Mouse (Mus musculus): ENCODE results near the gene Prdm1. TPM values are rescaled to one million over a fixed set of nuclear protein-coding genes. Genes with fewer than 3 reads are reported as not detected.

Prdm1 gene
- polyA plus RNA-seq, 1 experiment: 0.29 TPM

- Histone ChIP-seq H3K4me3 (replicated peaks; ENCODE audit: insufficient read depth, low read depth, low read length) (no peak overlapping the region), H3K27ac (ENCODE audit: insufficient read depth, low read length) (no peak overlapping the region), H3K27me3 (ENCODE audit: control insufficient read depth, insufficient read depth, low read length) (no peaks in the 10 kb centered on the region), H3K4me1 (ENCODE audit: control insufficient read depth, insufficient read depth, low read length) (no peaks in the 10 kb centered on the region)
- TF ChIP-seq CTCF (IDR thresholded peaks at IDR 0.05; ENCODE audit: borderline replicate concordance, insufficient read depth, low read depth, low read length) (no peak), POLR2A (IDR thresholded peaks at IDR 0.05; ENCODE audit: borderline replicate concordance, insufficient read depth, low read length) (no peak)
- no peak for DNase-seq
- 70% methylated on average over 13 of the region's 13 CpGs for WGBS
These were observed 51.8 kb downstream of the Prdm1 start for GRCm38 (mm10) chr10:44476523-44476922.

- Histone ChIP-seq H3K27ac (ENCODE audit: insufficient read depth, low read length) (no peak overlapping the region), H3K4me3 (replicated peaks; ENCODE audit: insufficient read depth, low read depth, low read length) (no peak overlapping the region), H3K27me3 (ENCODE audit: control insufficient read depth, insufficient read depth, low read length) (no peaks in the 10 kb centered on the region), H3K4me1 (ENCODE audit: control insufficient read depth, insufficient read depth, low read length) (no peaks in the 10 kb centered on the region)
- no peak for DNase-seq
- WGBS: 94% methylated on average over 3 of the region's 3 CpGs
- TF ChIP-seq POLR2A (IDR thresholded peaks at IDR 0.05; ENCODE audit: borderline replicate concordance, insufficient read depth, low read length): no peak
- TF ChIP-seq CTCF (IDR thresholded peaks at IDR 0.05; ENCODE audit: borderline replicate concordance, insufficient read depth, low read depth, low read length): no peak
These were observed 52.9 kb downstream of the Prdm1 start for GRCm38 (mm10) chr10:44475376-44475775.

DNA sequence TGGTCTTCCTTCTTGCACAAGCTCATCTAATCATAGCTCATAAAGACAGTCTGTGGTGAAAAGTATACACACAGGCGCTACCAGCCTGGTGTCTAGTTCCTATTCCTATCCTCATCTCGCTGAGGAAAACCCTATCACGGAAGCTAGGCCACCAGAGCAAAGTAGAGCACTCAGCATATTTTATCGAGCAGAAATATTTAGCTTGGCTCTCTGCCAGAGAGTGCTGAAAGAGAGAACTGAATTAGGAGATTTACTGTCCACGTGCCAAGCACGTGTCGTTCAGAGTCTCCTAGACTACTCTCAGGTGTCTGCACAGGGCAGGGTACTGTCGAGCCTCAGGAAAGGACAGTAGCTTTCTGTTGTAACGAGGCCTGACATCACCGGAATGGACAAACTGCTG lies 54.0 kb downstream of the Prdm1 start:
- H3K4me3 ChIP-seq (replicated peaks; ENCODE audit: insufficient read depth, low read depth, low read length): no peak overlapping the region
- no peaks in the 10 kb centered on the region for H3K27me3 ChIP-seq (ENCODE audit: control insufficient read depth, insufficient read depth, low read length)
- no peak overlapping the region for H3K27ac ChIP-seq (ENCODE audit: insufficient read depth, low read length)
- 29% methylated on average over 10 of the region's 10 CpGs for WGBS
- H3K4me1 ChIP-seq (ENCODE audit: control insufficient read depth, insufficient read depth, low read length): no peaks in the 10 kb centered on the region
- DNase-seq: no peak
- no peak for TF ChIP-seq POLR2A (IDR thresholded peaks at IDR 0.05; ENCODE audit: borderline replicate concordance, insufficient read depth, low read length)
- no peak for TF ChIP-seq CTCF (IDR thresholded peaks at IDR 0.05; ENCODE audit: borderline replicate concordance, insufficient read depth, low read depth, low read length)

DNA sequence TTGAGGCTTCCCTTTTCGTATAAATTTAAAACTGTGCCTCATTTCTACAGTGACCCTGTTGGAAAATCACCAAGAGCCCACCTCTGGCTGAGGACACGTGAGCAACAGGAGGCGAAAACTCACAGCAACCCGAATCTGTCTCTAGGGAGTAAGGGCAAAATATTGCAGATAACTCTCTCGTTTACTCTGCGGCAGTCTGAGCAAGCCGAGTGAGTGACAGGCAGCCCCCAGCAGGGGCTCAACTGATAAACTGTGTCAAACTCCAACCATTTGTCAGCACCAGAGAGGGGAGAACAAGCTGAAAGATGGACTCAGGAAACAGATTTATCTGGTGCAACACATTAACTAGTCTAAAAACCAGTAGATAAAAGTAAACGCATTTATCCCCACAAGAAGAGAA lies 62.7 kb downstream of the Prdm1 start:
- Histone ChIP-seq H3K27ac (ENCODE audit: insufficient read depth, low read length) (no peak overlapping the region), H3K4me3 (replicated peaks; ENCODE audit: insufficient read depth, low read depth, low read length) (no peak overlapping the region), H3K4me1 (ENCODE audit: control insufficient read depth, insufficient read depth, low read length) (no peaks in the 10 kb centered on the region), H3K27me3 (ENCODE audit: control insufficient read depth, insufficient read depth, low read length) (no peaks in the 10 kb centered on the region; the same call in 1 of the 2 replicates)
- TF ChIP-seq CTCF (IDR thresholded peaks at IDR 0.05; ENCODE audit: borderline replicate concordance, insufficient read depth, low read depth, low read length) (no peak), POLR2A (IDR thresholded peaks at IDR 0.05; ENCODE audit: borderline replicate concordance, insufficient read depth, low read length) (no peak)
- no peak for DNase-seq
- WGBS: 30% methylated on average over 8 of the region's 8 CpGs

DNA sequence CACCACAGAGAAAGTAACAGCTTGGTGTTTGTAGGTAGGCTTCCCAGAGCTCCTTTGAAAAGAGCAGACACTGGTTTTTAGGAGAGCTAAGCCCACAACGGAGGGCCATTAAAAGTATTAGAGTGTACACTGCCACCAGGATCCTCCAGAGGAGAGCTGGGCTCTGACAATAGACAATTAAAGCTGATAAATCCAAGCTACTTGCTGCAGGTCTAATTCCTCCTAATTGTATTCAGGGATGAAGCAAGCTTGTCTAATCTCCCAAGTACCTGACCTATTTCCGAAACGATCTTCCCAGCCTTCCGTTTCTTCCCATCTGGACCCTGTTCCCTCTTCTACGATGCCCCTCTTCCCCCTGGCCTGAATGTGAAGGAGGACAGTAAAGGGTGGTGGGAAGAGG lies 63.7 kb downstream of the Prdm1 start:
- 86% methylated on average over 5 of the region's 5 CpGs for WGBS
- H3K27ac ChIP-seq (ENCODE audit: insufficient read depth, low read length): no peak overlapping the region

DNA sequence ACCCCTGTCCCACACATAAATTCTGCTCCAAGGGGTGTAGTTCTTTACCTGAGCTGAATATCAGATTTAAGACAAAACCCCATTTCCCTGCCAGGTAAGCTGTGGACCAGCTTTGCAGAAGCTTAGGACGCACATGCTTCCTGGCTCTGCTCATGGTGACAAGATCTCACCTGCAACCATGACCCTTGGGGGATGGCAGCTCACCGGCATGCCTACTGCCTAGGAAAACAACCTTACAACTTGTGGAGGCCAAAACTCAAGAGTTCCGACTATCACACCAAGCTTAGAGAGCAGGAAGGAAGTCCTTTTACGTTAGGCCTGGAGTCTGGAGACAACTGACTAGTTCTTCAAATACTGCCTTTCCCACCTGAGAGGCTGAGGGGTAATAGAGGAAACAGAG lies 64.4 kb downstream of the Prdm1 start:
- DNase-seq: no peak
- whole genome bisulfite sequencing: 93% methylated on average over 4 of the region's 4 CpGs
- H3K27ac ChIP-seq (ENCODE audit: insufficient read depth, low read length): no peak overlapping the region

More for the DNA sequence above, 63.7 kb downstream of the Prdm1 start:
- DNase-seq: no peak
- Histone ChIP-seq H3K4me1 (ENCODE audit: control insufficient read depth, insufficient read depth, low read length) (no peaks in the 10 kb centered on the region), H3K4me3 (replicated peaks; ENCODE audit: insufficient read depth, low read depth, low read length) (no peak overlapping the region), H3K27me3 (ENCODE audit: control insufficient read depth, insufficient read depth, low read length) (no peaks in the 10 kb centered on the region; the same call in 1 of the 2 replicates)
- no peak for TF ChIP-seq CTCF (IDR thresholded peaks at IDR 0.05; ENCODE audit: borderline replicate concordance, insufficient read depth, low read depth, low read length)
- no peak for TF ChIP-seq POLR2A (IDR thresholded peaks at IDR 0.05; ENCODE audit: borderline replicate concordance, insufficient read depth, low read length)

DNA sequence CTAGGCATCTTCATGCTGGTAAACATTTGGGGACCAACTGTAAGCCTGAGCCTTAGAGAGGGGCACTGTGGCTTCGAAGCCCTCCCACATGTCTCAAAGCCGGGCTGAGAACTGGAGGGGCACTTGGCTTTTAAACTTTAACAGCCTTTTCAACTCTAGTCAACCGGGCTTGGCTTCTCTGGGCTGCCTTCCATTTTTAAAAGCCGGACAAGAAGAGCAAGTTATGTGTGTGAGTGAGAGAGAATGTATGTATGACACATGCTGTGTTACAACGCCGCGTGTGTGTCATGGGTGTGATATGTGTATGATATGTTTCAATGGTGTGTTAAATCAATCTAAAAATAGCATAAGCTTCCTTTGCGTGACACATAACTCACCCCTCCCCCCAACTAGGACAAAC lies 66.0 kb downstream of the Prdm1 start:
- 92% methylated on average over 8 of the region's 8 CpGs for WGBS
- no peak for TF ChIP-seq CTCF (IDR thresholded peaks at IDR 0.05; ENCODE audit: borderline replicate concordance, insufficient read depth, low read depth, low read length)
- no peak for TF ChIP-seq POLR2A (IDR thresholded peaks at IDR 0.05; ENCODE audit: borderline replicate concordance, insufficient read depth, low read length)

More for the DNA sequence above, 64.4 kb downstream of the Prdm1 start:
- no peaks in the 10 kb centered on the region; the same call in 1 of the 2 replicates for H3K27me3 ChIP-seq (ENCODE audit: control insufficient read depth, insufficient read depth, low read length)
- TF ChIP-seq POLR2A (IDR thresholded peaks at IDR 0.05; ENCODE audit: borderline replicate concordance, insufficient read depth, low read length) (no peak), CTCF (IDR thresholded peaks at IDR 0.05; ENCODE audit: borderline replicate concordance, insufficient read depth, low read depth, low read length) (no peak)
- H3K4me1 ChIP-seq (ENCODE audit: control insufficient read depth, insufficient read depth, low read length): no peaks in the 10 kb centered on the region
- H3K4me3 ChIP-seq (replicated peaks; ENCODE audit: insufficient read depth, low read depth, low read length): no peak overlapping the region

DNA sequence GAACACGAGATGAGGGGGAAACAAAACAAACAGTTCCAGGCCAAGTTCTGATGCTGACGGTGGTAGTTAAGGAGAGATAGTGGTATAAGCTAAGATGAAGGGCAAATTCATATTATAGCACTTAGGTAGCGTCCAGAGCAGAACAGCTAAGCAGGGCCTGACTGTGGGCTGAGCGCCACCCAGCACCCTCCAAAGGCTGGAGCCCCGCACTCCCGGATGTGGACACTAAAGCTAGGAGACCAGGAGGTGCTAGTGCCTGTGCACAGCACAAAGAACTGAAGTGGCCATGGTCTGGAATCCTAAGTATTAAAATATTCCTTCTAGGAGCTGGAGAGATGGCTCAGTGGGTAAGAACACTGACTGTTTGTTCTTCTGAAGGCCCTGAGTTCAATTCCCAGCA lies 67.2 kb downstream of the Prdm1 start:
- Histone ChIP-seq H3K4me1 (ENCODE audit: control insufficient read depth, insufficient read depth, low read length) (no peaks in the 10 kb centered on the region), H3K4me3 (replicated peaks; ENCODE audit: insufficient read depth, low read depth, low read length) (no peak overlapping the region), H3K27ac (ENCODE audit: insufficient read depth, low read length) (no peak overlapping the region), H3K27me3 (ENCODE audit: control insufficient read depth, insufficient read depth, low read length) (peaks cover 8% of the 10 kb centered on the region; the same call in 1 of the 2 replicates)
- WGBS: 94% methylated on average over 6 of the region's 6 CpGs
- no peak for TF ChIP-seq POLR2A (IDR thresholded peaks at IDR 0.05; ENCODE audit: borderline replicate concordance, insufficient read depth, low read length)
- no peak for TF ChIP-seq CTCF (IDR thresholded peaks at IDR 0.05; ENCODE audit: borderline replicate concordance, insufficient read depth, low read depth, low read length)
- no peak for DNase-seq

More for the DNA sequence above, 66.0 kb downstream of the Prdm1 start:
- H3K4me3 ChIP-seq (replicated peaks; ENCODE audit: insufficient read depth, low read depth, low read length): no peak overlapping the region
- no peak for DNase-seq
- peaks cover under 1% of the 10 kb centered on the region; the same call in 1 of the 2 replicates for H3K27me3 ChIP-seq (ENCODE audit: control insufficient read depth, insufficient read depth, low read length)
- H3K27ac ChIP-seq (ENCODE audit: insufficient read depth, low read length): no peak overlapping the region
- no peaks in the 10 kb centered on the region for H3K4me1 ChIP-seq (ENCODE audit: control insufficient read depth, insufficient read depth, low read length)

Measured in cerebellum, adult 2 months (tissue).